Mouse (Mus musculus) layer of hippocampus, postnatal 10 days (tissue): ENCODE measurements at regions not wholly inside any gene's neighbourhood (a gene's known extent, or its start where the extent isn't known, plus 50 kb on each side); places are given as distances from the start of the nearest gene placed in this dataset.

Source experiments
- DNase-seq, 2 experiments: peaks; one replicate each; pipeline ENCODE4 v3.0.0; 2021; ENCODE audit warnings: low spot score in 2 of 2

- DNase-seq, result no peak
These were observed 195.9 kb downstream of the Hlx start for GRCm38 (mm10) chr1:184536311-184537200.

- DNase-seq, result no peak
These were observed 196.7 kb downstream of the Hlx start for GRCm38 (mm10) chr1:184535691-184536090.

GRCm38 (mm10) chr1:184534511-184534910, 197.9 kb downstream of the Hlx start:
- no peak for DNase-seq

- DNase-seq, result no peak
These were observed 198.5 kb downstream of the Hlx start for GRCm38 (mm10) chr1:184533870-184534269.

- no peak for DNase-seq
These were observed 199.8 kb downstream of the Hlx start for GRCm38 (mm10) chr1:184532488-184533055.

- no peak for DNase-seq
These were observed 201.7 kb downstream of the Hlx start for GRCm38 (mm10) chr1:184530606-184531320.

GRCm38 (mm10) chr1:184525740-184526139, 206.7 kb downstream of the Hlx start:
- no peak for DNase-seq

GRCm38 (mm10) chr1:184519551-184519950, 212.9 kb downstream of the Hlx start:
- DNase-seq, result no peak

GRCm38 (mm10) chr1:184504663-184505062, 227.8 kb downstream of the Hlx start:
- no peak for DNase-seq

- DNase-seq, result no peak
These were observed 228.5 kb downstream of the Hlx start for GRCm38 (mm10) chr1:184503827-184504355.

GRCm38 (mm10) chr1:184500702-184501101, 231.7 kb downstream of the Hlx start:
- DNase-seq, result no peak

- DNase-seq, result no peak
These were observed 233.4 kb downstream of the Hlx start for GRCm38 (mm10) chr1:184498909-184499525.

GRCm38 (mm10) chr1:184497007-184497406, 235.4 kb downstream of the Hlx start:
- DNase-seq, result no peak

GRCm38 (mm10) chr1:184493811-184494210, 238.6 kb downstream of the Hlx start:
- no peak for DNase-seq

- no peak for DNase-seq
These were observed 240.3 kb downstream of the Hlx start for GRCm38 (mm10) chr1:184492115-184492514.

- DNase-seq, result no peak
These were observed 241.2 kb downstream of the Hlx start for GRCm38 (mm10) chr1:184491252-184491651.

- DNase-seq, result no peak
These were observed 245.0 kb downstream of the Hlx start for GRCm38 (mm10) chr1:184487409-184487808.

GRCm38 (mm10) chr1:184484801-184485200, 247.6 kb downstream of the Hlx start:
- DNase-seq, result no peak

- DNase-seq, result no peak
These were observed 249.0 kb downstream of the Hlx start for GRCm38 (mm10) chr1:184483371-184483770.

GRCm38 (mm10) chr1:184482026-184482425, 250.4 kb downstream of the Hlx start:
- DNase-seq, result no peak

GRCm38 (mm10) chr1:184480571-184481220, 251.7 kb downstream of the Hlx start:
- no peak for DNase-seq
